Mouse (Mus musculus): ENCODE measurements around the gene Pi4ka.

- no peak for TF ChIP-seq CTCF (IDR thresholded peaks at IDR 0.05)
- no peak for TF ChIP-seq POLR2A (IDR thresholded peaks at IDR 0.05; ENCODE audit: insufficient read depth, low read depth, low read length)
Observed at GRCm38 (mm10) chr16:17346766-17347165, 59.3 kb downstream of the Pi4ka start.

All from heart, adult 2 months (tissue).